Mouse (Mus musculus) heart, adult 10 weeks (tissue): Measurements from ENCODE around the gene Efcab1. TPM values are rescaled to one million over a fixed set of nuclear protein-coding genes. Genes with fewer than 3 reads are reported as not detected.

Experiments
- polyA plus RNA-seq: library from polyadenylated mRNA; stranded (reverse); fragments of 350-450 nt; fragmentation: Illumina TruSeq; extraction: RNeasy Lipid Tissue Mini Kit (QIAGEN cat#74804); gene quantifications from one replicate; pipeline ENCODE4 v1.2.3, GENCODE M21; 2014; ENCODE audit warnings: low read depth, low replicate concordance

Gene Efcab1
- polyA plus RNA-seq, result not detected

DNA sequence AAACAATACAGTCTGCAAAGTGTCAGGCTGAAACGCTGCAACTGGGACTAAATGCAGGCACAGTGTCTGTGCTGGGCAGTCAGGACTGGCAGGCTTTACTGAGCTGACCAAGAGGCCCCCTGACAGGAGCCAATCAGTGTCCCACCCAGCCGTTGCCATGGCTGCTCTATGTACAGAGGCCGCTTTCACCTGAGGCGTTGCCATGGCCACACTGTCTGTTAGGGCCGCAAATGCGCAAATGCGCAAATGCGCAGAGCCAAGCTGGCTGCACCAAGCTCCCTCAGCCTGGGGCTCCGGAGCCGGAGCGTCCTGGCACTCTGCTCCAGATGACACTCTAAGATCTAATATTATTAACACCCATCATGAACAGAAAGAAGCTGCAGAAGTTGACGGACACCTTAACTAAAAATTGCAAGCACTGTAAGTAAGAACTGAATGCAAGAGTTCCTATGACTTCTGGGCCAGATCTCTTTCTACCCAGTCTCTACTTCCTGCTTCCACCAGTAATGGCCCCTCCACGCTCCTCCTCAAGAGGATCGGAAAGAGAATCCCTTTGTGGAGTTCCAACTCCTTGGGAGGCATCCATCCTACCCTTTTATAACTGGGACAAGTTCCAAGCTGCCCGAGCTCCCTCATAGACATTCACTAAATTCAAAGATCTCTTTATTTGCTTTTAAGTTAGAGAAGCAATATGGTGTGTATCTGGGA is at the start of gene Efcab1:
Gene Efcab1, plus strand, starts transcription at position 214 of the 708 bp plus-strand sequence.

